Mouse (Mus musculus) forebrain, embryonic 11.5 days (tissue): Measurements from ENCODE around the gene Slc25a25. TPM values are rescaled to one million over a fixed set of nuclear protein-coding genes. Genes with fewer than 3 reads are reported as not detected.
"Not testable (repeated sequence)": the region's sequence is repeated elsewhere in the genome, so short reads cannot be mapped to it uniquely, and the experiment has no call there.

Experiments
- ATAC-seq: fragments of 200-750 bp; cut with Nextera tagmentation; replicated peaks from 2 replicates; pipeline ENCODE4 v1.8.0; 2017; ENCODE audit warnings: moderate TSS enrichment; ENCODE audit not compliant: low FRiP score
- DNase-seq: peaks from one replicate; pipeline ENCODE4 v3.0.0-alpha.2; 2017; ENCODE audit warnings: low spot score
- H3K27ac ChIP-seq: fragments of 300-500 bp; sonication (generic); 2 replicates; pipeline ENCODE4 v1.5.1; 2014; ENCODE audit warnings: low read depth, low read length
- H3K27me3 ChIP-seq: fragments of 300-500 bp; sonication (generic); 2 replicates; pipeline ENCODE4 v1.6.1; 2014; ENCODE audit warnings: mild to moderate bottlenecking, low read length, mixed read lengths; ENCODE audit not compliant: control insufficient read depth, insufficient read depth
- H3K36me3 ChIP-seq: fragments of 300-500 bp; sonication (generic); 2 replicates; pipeline ENCODE4 v1.6.1; 2014; ENCODE audit warnings: mild to moderate bottlenecking, low read length, moderate library complexity, mixed read lengths; ENCODE audit not compliant: control insufficient read depth, insufficient read depth
- H3K4me1 ChIP-seq: fragments of 300-500 bp; sonication (generic); replicated peaks from 2 replicates; pipeline ENCODE4 v1.6.1; 2014; ENCODE audit warnings: low read length, mixed read lengths; ENCODE audit not compliant: control insufficient read depth, insufficient read depth
- H3K4me2 ChIP-seq: fragments of 300-500 bp; sonication (generic); 2 replicates; pipeline ENCODE4 v1.6.1; 2014; ENCODE audit warnings: low read depth, mild to moderate bottlenecking, low read length, moderate library complexity, mixed read lengths; ENCODE audit not compliant: severe bottlenecking
- H3K4me3 ChIP-seq: fragments of 300-500 bp; sonication (generic); 2 replicates; pipeline ENCODE4 v1.5.1; 2014; ENCODE audit warnings: low read depth, low read length
- H3K9ac ChIP-seq: fragments of 300-500 bp; sonication (generic); 2 replicates; pipeline ENCODE4 v1.6.1; 2014; ENCODE audit warnings: low read length
- H3K9me3 ChIP-seq: fragments of 300-500 bp; sonication (generic); 2 replicates; pipeline ENCODE4 v1.6.1; 2016; ENCODE audit warnings: low read length, mixed read lengths; ENCODE audit not compliant: control insufficient read depth
- WGBS: fragments of 180-500 bp; shearing (Covaris S2); extraction: QIAGEN DNeasy Blood & Tissue Kit; methylation state at CpG from one replicate; pipeline ENCODE4 v1.1.7; 2014; 5-methylcytosine and 5-hydroxymethylcytosine counted together
- polyA plus RNA-seq: library from polyadenylated mRNA; unstranded; fragments of >200 nt; fragmentation: Nextera tagmentation; extraction: Ambion mirVana; gene quantifications from 2 replicates; pipeline ENCODE4 v1.2.1, GENCODE M21; 2014

The Slc25a25 gene
- polyA plus RNA-seq, 1 experiment from 2014 or later = 25.9 TPM

DNA sequence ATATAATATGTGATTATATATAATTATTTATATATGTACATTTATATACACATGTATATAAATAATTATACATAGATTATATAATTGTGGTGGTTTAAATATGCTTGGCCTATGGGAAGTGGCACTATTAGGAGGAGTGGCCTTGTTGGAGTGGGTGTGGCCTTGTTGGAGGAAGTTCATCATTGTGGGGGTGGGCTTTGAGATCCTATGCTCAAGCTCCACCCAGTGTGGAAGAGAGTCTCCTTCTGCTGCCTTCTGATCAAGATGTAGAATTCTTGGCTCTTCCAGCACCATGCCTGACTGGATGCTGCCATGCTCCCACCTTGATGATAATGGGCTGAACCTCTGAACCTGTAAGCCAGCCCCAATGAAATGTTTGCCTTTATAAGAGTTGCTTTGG, 39.5 kb upstream of the Slc25a25 start:
- H3K36me3 ChIP-seq, H3K4me3 ChIP-seq, H3K27me3 ChIP-seq, H3K4me1 ChIP-seq, H3K27ac ChIP-seq, ATAC-seq, H3K9me3 ChIP-seq, H3K4me2 ChIP-seq, DNase-seq, H3K9ac ChIP-seq: not testable (repeated sequence)

DNA sequence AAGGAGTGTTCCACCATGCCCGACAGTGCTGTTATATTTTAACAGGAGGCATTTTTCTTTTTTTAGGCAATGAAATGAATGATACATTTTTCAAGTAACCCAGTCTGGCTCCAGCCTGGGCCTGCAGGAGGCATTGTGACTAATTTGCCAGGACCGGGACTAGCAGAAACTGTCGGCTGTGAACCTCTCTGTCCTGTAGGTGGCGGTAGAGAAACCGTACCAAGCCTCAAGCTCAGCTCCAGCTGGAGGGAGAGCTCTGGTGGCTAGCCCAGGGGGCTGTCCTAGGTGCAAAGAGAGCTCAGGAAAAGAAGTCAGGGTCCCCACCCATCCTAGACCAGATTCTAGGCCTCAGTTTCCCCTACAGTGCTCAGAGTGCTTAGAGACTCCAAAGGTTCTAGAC, 37.4 kb upstream of the Slc25a25 start:
- H3K36me3 ChIP-seq = no peaks in the 10 kb centered on the region
- H3K27ac ChIP-seq = no peak overlapping the region
- no peak overlapping the region for H3K4me3 ChIP-seq
- WGBS = 3% methylated on average over 5 of the region's 5 CpGs
- ATAC-seq (no peak; the same call in 1 of the 2 replicates), DNase-seq (peak; percentile 88)
- H3K9ac ChIP-seq = no peak overlapping the region
- H3K4me1 ChIP-seq = no peaks in the 10 kb centered on the region
- H3K9me3 ChIP-seq = no peaks in the 10 kb centered on the region
- no peaks in the 10 kb centered on the region for H3K27me3 ChIP-seq
- H3K4me2 ChIP-seq = no peak overlapping the region

DNA sequence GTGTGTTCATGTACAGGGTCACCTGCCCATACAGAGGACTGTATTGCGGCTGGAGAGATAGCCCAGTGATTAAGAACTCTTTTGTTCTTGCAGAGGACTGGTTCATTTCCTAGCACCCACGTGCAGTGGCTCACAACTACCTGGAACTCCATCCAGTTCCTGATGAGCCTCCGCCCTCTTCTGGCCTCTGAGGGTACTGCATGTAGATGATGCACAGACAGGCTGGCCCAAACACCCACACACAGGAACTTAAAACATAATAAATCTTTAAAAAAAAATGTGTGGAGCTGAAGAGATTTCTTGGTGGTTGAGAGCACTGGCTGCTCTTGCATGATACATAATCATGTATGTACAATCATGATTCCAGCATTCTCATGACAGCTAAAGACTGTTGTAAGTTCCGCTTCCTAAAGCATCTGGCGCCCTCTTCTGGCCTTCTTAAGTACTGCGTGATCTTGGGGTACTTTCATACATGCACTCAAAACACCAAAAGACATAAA, 35.9 kb upstream of the Slc25a25 start:
- H3K4me1 ChIP-seq = no peaks in the 10 kb centered on the region
- 7% methylated on average over 6 of the region's 6 CpGs for WGBS
- H3K27ac ChIP-seq = no peak overlapping the region
- peak; percentile 93 for DNase-seq
- H3K4me2 ChIP-seq = no peak overlapping the region
- no peaks in the 10 kb centered on the region for H3K36me3 ChIP-seq
- H3K4me3 ChIP-seq = no peak overlapping the region
- no peaks in the 10 kb centered on the region for H3K27me3 ChIP-seq
- no peaks in the 10 kb centered on the region for H3K9me3 ChIP-seq
- H3K9ac ChIP-seq = no peak overlapping the region
- ATAC-seq = peak; percentile 61

DNA sequence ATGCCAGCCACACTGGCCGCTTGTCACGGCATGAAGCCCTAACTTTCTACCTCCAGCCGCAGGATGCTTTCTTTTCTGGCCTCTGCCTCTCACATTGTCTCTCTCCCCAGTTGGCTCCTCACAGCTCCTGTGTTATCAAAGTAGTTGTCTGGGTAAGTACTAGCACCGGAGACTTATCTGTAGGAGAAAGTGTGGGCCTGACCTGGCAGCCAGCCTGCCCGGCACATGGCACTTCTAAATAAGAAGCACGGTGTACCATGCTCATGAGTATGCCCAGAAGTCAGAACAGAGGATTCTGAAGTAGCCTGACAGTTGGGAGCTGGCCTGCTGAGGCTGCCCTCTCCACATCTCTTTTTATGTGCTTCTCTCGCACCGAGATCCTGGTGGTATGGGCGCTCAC, 34.9 kb upstream of the Slc25a25 start:
- 90% methylated on average over 9 of the region's 9 CpGs for WGBS
- no peak for DNase-seq
- no peaks in the 10 kb centered on the region for H3K4me1 ChIP-seq
- H3K9ac ChIP-seq = no peak overlapping the region
- H3K9me3 ChIP-seq = no peaks in the 10 kb centered on the region
- no peaks in the 10 kb centered on the region for H3K36me3 ChIP-seq
- no peak overlapping the region for H3K4me3 ChIP-seq
- H3K27me3 ChIP-seq = no peaks in the 10 kb centered on the region
- H3K27ac ChIP-seq = no peak overlapping the region
- ATAC-seq = no peak
- no peak overlapping the region for H3K4me2 ChIP-seq

DNA sequence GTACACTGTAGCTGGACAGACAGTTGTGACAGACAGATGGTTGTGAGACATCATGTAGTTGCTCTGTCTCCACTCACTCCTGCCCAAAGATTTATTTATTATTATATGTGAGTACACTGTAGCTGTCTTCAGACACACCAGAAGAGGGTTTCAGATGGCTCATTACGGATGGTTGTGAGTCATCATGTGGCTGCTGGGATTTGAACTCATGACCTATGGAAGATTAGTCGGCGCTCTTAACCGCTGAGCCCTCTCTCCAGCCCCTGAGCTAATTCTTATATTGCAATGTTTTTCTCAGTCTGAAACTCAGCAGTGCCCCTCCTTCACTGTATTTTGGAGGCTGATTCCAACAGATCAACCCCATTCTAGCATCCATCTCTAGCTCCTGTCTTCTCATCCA, 34.5 kb upstream of the Slc25a25 start:
- no peaks in the 10 kb centered on the region for H3K4me1 ChIP-seq
- DNase-seq (no peak), ATAC-seq (no peak)
- no peak overlapping the region for H3K4me2 ChIP-seq
- no peaks in the 10 kb centered on the region for H3K27me3 ChIP-seq
- H3K27ac ChIP-seq = no peak overlapping the region
- WGBS = 98% methylated on average over 4 of the region's 4 CpGs
- no peak overlapping the region for H3K9ac ChIP-seq
- H3K9me3 ChIP-seq = no peaks in the 10 kb centered on the region
- no peaks in the 10 kb centered on the region for H3K36me3 ChIP-seq
- H3K4me3 ChIP-seq = no peak overlapping the region

DNA sequence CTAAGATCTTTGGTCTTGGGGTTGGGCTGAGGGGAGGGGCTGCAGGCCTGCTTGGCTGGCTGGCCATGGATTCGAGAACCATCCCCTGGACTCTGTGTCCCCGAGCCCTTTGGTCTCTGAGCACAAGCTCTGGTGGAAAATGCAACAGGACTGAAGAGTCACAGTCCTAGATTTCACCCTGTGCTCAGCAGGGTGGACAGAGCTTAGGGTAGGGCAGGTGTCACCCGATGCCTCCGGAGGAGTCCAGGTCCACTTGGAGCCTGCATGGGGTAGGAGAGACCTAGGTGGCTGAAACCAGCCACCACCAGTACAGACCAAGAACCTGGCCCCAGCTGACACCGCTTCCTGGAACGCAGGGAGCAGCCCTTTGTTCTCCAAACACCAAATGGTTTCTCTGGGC, 33.7 kb upstream of the Slc25a25 start:
- WGBS = 81% methylated on average over 6 of the region's 6 CpGs
- H3K27ac ChIP-seq = no peak overlapping the region
- ATAC-seq = no peak
- H3K9ac ChIP-seq = no peak overlapping the region
- H3K4me3 ChIP-seq = no peak overlapping the region
- H3K36me3 ChIP-seq = no peaks in the 10 kb centered on the region
- H3K9me3 ChIP-seq = no peaks in the 10 kb centered on the region
- H3K4me2 ChIP-seq = no peak overlapping the region
- H3K27me3 ChIP-seq = no peaks in the 10 kb centered on the region
- no peaks in the 10 kb centered on the region for H3K4me1 ChIP-seq
- DNase-seq = no peak

DNA sequence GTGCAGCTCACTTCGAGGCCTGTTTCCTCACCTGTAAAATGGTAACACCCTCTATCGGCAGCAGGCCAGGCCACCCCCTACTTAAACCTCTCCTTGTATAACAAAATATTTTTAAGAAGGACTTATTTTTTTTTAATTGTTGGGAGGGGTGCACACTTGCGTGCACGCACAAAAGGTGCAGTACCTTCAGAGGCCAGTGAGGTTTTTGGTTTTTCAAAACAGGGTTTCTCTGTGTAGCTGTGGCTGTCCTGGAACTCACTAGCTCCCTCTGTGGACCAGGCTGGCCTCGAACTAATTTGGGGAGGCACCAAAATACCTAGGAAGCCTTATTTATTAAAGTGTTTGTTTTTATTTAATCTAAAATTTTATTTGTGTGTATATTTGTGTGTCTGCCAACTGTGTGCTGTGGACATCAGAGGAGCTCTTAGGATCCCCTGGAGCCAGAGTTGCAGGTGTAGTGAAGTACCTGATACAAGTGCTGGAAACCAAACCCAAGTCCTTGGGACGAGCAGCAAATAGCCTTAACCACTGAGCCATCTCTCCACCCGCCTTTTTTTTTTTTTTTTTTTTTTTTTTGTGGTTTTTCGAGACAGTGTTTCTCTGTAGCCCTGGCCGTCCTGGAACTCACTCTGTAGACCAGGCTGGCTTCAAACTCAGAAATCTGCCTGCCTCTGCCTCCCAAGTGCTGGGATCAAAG, 32.1 kb upstream of the Slc25a25 start:
- no peak for DNase-seq
- no peak overlapping the region for H3K4me3 ChIP-seq
- ATAC-seq = no peak
- H3K4me1 ChIP-seq = no peaks in the 10 kb centered on the region
- H3K27me3 ChIP-seq = no peaks in the 10 kb centered on the region
- no peak overlapping the region for H3K4me2 ChIP-seq
- H3K36me3 ChIP-seq = no peaks in the 10 kb centered on the region
- WGBS = 83% methylated on average over 9 of the region's 9 CpGs
- H3K27ac ChIP-seq = no peak overlapping the region
- H3K9me3 ChIP-seq = no peaks in the 10 kb centered on the region
- H3K9ac ChIP-seq = no peak overlapping the region

DNA sequence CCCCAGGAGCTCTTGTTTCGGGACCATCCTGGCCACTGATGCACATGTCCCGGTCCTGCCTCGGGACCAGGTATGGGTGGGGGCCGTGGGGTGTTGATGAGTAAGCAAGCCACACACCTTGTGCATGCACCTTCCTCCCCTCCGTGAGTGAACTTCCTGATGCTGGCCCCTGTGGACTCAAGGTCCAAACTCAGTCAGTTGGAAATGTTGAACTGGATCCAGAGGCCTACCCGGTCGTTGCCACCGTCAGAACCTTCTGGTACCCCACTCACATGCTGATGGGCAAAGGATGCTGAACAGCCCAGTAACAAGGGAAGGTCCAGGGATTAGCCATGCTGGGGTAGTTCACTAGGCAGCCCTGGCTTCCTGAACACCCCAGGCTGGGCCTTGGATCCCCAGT, 31.1 kb upstream of the Slc25a25 start:
- no peaks in the 10 kb centered on the region for H3K4me1 ChIP-seq
- no peak for ATAC-seq
- no peak overlapping the region for H3K27ac ChIP-seq
- no peaks in the 10 kb centered on the region for H3K9me3 ChIP-seq
- 96% methylated on average over 8 of the region's 8 CpGs for WGBS
- H3K36me3 ChIP-seq = no peaks in the 10 kb centered on the region
- DNase-seq = no peak
- H3K9ac ChIP-seq = no peak overlapping the region
- H3K27me3 ChIP-seq = no peaks in the 10 kb centered on the region
- no peak overlapping the region for H3K4me2 ChIP-seq
- no peak overlapping the region for H3K4me3 ChIP-seq

DNA sequence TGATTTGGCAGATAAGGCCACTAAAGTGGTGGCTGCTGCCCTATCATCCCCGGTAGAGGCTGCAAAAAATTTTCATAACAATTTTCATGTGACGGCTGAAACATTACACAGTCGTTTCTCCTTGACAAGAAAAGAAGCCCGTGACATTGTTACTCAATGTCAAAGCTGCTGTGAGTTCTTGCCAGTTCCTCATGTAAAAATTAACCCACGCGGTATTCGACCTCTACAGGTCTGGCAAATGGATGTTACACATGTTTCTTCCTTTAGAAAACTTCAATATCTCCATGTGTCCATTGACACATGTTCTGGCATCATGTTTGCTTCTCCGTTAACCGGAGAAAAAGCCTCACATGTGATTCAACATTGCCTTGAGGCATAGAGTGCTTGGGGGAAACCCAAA, 24.1 kb upstream of the Slc25a25 start:
- H3K4me1 ChIP-seq, H3K27ac ChIP-seq, DNase-seq, H3K9ac ChIP-seq, H3K36me3 ChIP-seq, H3K27me3 ChIP-seq, H3K4me3 ChIP-seq, H3K4me2 ChIP-seq, H3K9me3 ChIP-seq, ATAC-seq: not testable (repeated sequence)
- WGBS = 100% methylated on average over 3 of the region's 9 CpGs
